Mouse (Mus musculus) limb, embryonic 12.5 days (tissue): ENCODE measurements around the gene Tmem51. TPM values are rescaled to one million over a fixed set of nuclear protein-coding genes. Genes with fewer than 3 reads are reported as not detected.
"Not testable (repeated sequence)": the region's sequence is repeated elsewhere in the genome, so short reads cannot be mapped to it uniquely, and the experiment has no call there.

Experiments
- ATAC-seq: fragments of 200-750 bp; cut with Nextera tagmentation; 2 replicates; pipeline ENCODE4 v1.8.0; 2017; ENCODE audit warnings: low read depth, moderate TSS enrichment; ENCODE audit not compliant: insufficient number of reproducible peaks, insufficient read depth, low FRiP score, low TSS enrichment
- H3K27ac ChIP-seq: fragments of 300-500 bp; sonication (generic); 2 replicates; pipeline ENCODE4 v1.5.1; 2016; ENCODE audit warnings: mild to moderate bottlenecking, moderate library complexity
- H3K27me3 ChIP-seq: fragments of 300-500 bp; sonication (generic); 2 replicates; pipeline ENCODE4 v1.6.1; 2016; ENCODE audit warnings: mild to moderate bottlenecking, moderate library complexity
- H3K36me3 ChIP-seq: fragments of 300-500 bp; sonication (generic); 2 replicates; pipeline ENCODE4 v1.6.1; 2016; ENCODE audit warnings: mild to moderate bottlenecking, moderate library complexity
- H3K4me1 ChIP-seq: fragments of 300-500 bp; sonication (generic); replicated peaks from 2 replicates; pipeline ENCODE4 v1.6.1; 2016
- H3K4me2 ChIP-seq: fragments of 300-500 bp; sonication (generic); 2 replicates; pipeline ENCODE4 v1.6.1; 2016; ENCODE audit warnings: mild to moderate bottlenecking, moderate library complexity
- H3K4me3 ChIP-seq: fragments of 300-500 bp; sonication (generic); replicated peaks from 2 replicates; pipeline ENCODE4 v1.5.1; 2016; ENCODE audit warnings: mild to moderate bottlenecking
- H3K9ac ChIP-seq: fragments of 300-500 bp; sonication (generic); replicated peaks from 2 replicates; pipeline ENCODE4 v1.6.1; 2016; ENCODE audit warnings: mild to moderate bottlenecking, moderate library complexity
- H3K9me3 ChIP-seq: fragments of 300-500 bp; sonication (generic); 2 replicates; pipeline ENCODE4 v1.6.1; 2016; ENCODE audit warnings: mild to moderate bottlenecking, moderate library complexity
- WGBS: fragments of 180-500 bp; shearing (Covaris S2); methylation state at CpG from one replicate; pipeline ENCODE4 v1.1.7; 2016; 5-methylcytosine and 5-hydroxymethylcytosine counted together
- polyA plus RNA-seq: library from polyadenylated mRNA; unstranded; fragments of >200 nt; fragmentation: Nextera tagmentation; extraction: Ambion mirVana; gene quantifications from 2 replicates; pipeline ENCODE4 v1.2.1, GENCODE M21; 2016

The Tmem51 gene
- polyA plus RNA-seq, 1 experiment from 2014 or later: 17.1 TPM

DNA sequence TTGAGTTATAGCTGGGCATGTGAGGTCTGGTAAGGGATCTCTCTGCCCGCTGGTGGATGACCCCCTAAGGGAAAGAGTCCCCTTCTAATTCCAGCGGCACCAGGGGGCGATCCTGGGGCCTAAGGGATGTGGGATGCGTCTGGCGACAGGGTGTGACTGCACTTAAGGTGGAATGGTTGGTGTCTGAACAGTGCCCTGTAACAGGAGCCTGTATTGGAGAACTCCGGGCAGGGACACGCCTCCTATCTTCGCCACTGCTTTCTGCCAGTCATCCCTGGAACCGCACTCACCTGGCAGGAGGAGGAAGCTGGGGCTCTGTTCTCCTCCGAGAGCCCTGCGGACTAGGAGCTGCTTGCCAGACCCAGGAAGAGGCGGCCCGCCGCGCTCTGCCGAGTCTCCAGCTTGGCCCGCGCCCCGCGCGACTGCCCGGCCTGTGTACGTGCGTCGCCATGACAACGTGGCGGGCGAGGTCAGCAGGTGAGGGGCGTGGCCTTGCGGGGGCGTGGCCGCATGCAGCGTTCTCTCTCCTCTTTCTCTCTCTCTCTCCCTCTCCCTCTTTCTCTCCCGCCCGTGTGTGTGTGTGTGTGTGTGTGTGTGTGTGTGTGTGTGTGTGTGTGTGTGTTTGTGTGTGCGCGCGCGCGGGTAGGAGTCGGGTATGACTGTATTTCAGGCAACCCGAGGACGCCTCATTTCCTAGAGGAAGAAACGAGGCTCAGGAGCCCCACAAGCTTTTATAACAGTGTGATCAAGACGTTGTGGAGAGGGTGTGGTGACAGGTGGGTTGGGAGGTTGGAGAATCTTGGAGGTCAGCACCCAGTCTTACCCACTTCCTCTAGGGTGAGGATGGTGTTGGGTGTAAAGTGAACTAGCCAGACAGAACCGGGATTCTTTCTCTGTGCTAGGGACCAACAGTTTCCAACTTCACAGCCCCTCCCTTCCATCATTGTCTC, 69.2 kb downstream of the Tmem51 start, which contains the start of gene Fhad1:
Fhad1 (minus strand) TSS at position 424 of the 950 bp plus-strand sequence.
- under 1% methylated on average over 45 of the region's 46 CpGs for WGBS
- Histone ChIP-seq H3K4me1 (peaks cover 32% of the 10 kb centered on the region), H3K27ac (no peak within 1 kb of the TSS), H3K9me3 (no peaks in the 10 kb centered on the region), H3K4me3 (peak within 1 kb of the TSS; percentile 44), H3K27me3 (peaks cover 46% of the 10 kb centered on the region), H3K4me2 (peak within 1 kb of the TSS; percentile 84), H3K9ac (peak within 1 kb of the TSS; percentile 44), H3K36me3 (no peaks in the 10 kb centered on the region)
- peak; percentile 57 for ATAC-seq

DNA sequence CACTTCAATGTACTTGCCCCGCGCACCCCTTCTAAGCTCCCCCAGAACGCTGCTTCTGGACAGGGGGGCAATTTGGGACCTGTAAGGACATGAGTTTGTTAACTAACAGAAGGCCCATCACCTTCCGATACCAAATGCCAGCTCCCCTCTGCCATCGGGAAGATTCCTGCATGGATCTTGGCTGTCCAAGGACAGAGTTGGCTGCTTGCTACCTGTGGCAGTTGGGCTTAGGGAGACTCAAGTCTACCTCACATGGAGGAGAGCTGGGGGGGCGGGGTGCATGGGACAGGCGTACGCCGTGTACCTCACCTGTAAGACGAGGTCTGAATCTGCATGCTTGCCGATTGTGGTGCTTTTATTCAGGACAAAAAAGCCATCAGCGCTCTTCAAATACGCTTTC, 72.9 kb downstream of the Tmem51 start:
- H3K4me2 ChIP-seq: no peak overlapping the region
- ATAC-seq: no peak
- H3K36me3 ChIP-seq: no peaks in the 10 kb centered on the region
- no peak overlapping the region for H3K27ac ChIP-seq
- no peak overlapping the region for H3K4me3 ChIP-seq
- H3K9ac ChIP-seq: no peak overlapping the region
- peaks cover 36% of the 10 kb centered on the region for H3K27me3 ChIP-seq
- WGBS: 90% methylated on average over 13 of the region's 13 CpGs
- peaks cover 36% of the 10 kb centered on the region for H3K4me1 ChIP-seq
- no peaks in the 10 kb centered on the region for H3K9me3 ChIP-seq

DNA sequence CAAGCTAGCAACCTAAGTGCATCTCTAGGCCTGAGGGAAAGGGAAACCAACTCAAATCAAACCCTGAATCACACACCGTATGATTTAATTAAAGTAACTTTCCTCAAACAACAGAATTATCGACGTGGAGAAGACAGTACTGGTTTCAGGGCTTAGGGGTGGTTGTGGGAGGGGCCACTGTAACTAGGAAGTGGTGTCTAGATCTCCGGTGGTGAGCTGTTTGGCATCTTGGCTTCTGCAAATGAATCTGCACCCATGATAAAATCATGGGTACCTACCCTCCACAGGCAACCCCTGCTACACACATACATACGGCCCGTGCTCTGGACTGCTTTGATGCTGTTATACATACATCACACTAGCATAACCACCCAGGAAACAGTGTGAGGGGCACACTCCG, 73.7 kb downstream of the Tmem51 start:
- H3K36me3 ChIP-seq: no peaks in the 10 kb centered on the region
- H3K4me1 ChIP-seq: peaks cover 29% of the 10 kb centered on the region
- no peak overlapping the region for H3K27ac ChIP-seq
- H3K27me3 ChIP-seq: peaks cover 28% of the 10 kb centered on the region; the same call in 1 of the 2 replicates
- no peak overlapping the region for H3K9ac ChIP-seq
- 81% methylated on average over 7 of the region's 7 CpGs for WGBS
- no peak overlapping the region for H3K4me3 ChIP-seq
- H3K4me2 ChIP-seq: no peak overlapping the region
- ATAC-seq: no peak
- no peaks in the 10 kb centered on the region for H3K9me3 ChIP-seq

DNA sequence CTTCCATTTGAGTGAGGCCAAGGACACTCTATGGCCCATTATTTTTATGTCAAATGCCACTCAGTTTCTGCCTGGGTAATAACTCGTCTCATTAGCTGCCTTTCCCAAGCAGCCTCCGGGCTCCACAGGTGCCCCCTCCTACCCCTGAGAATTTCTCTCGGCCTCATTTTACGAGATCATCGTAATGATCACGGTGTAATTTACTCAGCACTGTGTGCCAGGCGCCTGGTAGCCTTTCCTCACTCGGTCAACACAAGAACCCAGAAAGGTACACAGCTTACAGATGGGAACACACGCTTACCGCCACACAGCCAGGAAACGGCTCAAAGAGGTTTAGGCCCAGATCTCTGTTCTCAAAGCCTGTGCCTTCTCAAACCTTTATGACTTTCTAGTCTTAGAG, 75.9 kb downstream of the Tmem51 start:
- Histone ChIP-seq H3K9ac (no peak overlapping the region), H3K27me3 (0 out of 2 replicates have a peak, but pooled peaks cover 12% of the 10 kb centered on the region), H3K9me3 (no peaks in the 10 kb centered on the region), H3K4me2 (no peak overlapping the region), H3K4me3 (no peak overlapping the region), H3K27ac (peak overlapping the region; percentile 1; the same call in 1 of the 2 replicates), H3K4me1 (peaks cover 20% of the 10 kb centered on the region), H3K36me3 (no peaks in the 10 kb centered on the region)
- ATAC-seq: peak; percentile 13; the same call in 1 of the 2 replicates
- WGBS: 28% methylated on average over 11 of the region's 11 CpGs

DNA sequence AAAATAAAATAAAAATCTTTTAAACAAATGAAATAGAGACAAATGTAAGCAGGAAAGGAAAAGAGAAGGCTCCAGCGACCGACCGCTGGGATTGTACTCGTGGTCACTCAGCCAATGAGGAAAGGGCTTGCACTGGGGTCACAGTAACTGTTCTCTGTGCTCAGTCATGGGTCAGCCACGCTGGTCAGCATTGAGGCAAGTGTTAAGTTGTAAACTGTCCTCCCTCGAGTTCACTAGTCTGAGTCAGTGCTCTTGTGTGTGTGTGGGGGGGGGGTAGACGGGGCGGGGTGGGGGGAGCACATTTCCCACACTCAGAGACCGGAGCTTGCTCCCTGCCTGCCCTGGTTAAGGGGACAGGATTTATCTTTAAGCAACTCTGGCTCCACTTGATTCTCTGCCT, 83.5 kb downstream of the Tmem51 start:
- ATAC-seq: no peak
- 59% methylated on average over 9 of the region's 9 CpGs for WGBS
- no peaks in the 10 kb centered on the region for H3K36me3 ChIP-seq
- H3K27me3 ChIP-seq: no peaks in the 10 kb centered on the region
- H3K4me2 ChIP-seq: no peak overlapping the region
- no peak overlapping the region for H3K9ac ChIP-seq
- H3K9me3 ChIP-seq: no peaks in the 10 kb centered on the region
- no peak overlapping the region for H3K27ac ChIP-seq
- H3K4me3 ChIP-seq: no peak overlapping the region
- H3K4me1 ChIP-seq: peaks cover 9% of the 10 kb centered on the region; the same call in 1 of the 2 replicates

DNA sequence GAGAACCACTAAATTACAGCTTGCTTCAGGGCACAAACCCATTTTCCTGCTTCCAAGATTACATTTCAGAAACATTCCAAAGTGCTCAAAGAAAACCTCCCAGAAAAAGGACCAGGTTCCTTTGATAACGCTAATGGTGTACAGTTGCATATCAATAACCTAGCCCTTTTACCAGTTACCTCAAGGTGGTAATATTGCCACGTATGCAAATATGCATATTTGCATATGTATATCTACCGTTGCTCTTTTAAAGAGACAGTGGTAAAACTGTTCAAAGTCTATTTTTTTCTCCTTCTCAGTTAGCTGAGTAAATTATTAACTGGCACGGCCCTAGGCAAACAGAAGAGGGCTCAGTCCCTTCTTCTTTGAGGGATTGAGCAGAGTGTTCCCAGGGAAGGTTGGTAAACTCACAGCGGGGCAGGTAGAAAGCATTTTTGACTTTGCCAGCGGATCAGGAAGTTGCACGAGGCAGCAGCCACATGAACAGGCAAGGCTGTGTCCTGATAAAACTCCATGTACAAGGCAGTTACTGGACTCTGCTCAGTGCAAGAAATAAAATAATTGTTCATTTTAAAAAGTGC, 84.5 kb downstream of the Tmem51 start:
- no peaks in the 10 kb centered on the region for H3K27me3 ChIP-seq
- 70% methylated on average over 7 of the region's 7 CpGs for WGBS
- H3K4me2 ChIP-seq: no peak overlapping the region
- H3K4me3 ChIP-seq: no peak overlapping the region
- H3K9ac ChIP-seq: no peak overlapping the region
- no peaks in the 10 kb centered on the region for H3K36me3 ChIP-seq
- H3K27ac ChIP-seq: no peak overlapping the region
- no peaks in the 10 kb centered on the region for H3K9me3 ChIP-seq
- peaks cover 9% of the 10 kb centered on the region; the same call in 1 of the 2 replicates for H3K4me1 ChIP-seq
- ATAC-seq: no peak

DNA sequence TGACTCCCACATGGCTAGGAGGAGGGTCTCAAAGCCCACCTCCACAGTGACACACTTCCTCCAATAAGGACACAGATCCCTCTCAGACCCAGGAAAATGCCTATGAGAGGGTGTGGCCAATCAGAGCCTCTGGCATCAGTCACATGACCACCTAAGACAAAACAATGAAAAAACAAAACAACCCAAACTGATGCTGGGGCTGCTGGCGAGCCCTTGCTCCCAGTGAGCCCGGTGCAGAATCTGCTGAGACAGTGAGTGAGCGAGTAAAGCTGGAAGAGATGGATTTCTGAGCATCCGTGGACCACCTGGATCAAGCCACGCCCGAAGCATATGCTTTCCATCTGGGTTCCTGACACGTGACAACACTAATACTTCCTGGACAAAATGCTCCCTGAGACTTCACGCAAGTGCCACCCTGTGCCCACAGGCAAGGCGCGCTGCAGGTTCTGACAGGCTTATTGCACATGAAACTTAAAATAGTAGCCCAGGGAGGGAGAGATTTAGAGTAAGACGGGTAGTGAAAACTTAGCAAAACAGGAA, 85.8 kb downstream of the Tmem51 start:
- WGBS: 17% methylated on average over 11 of the region's 11 CpGs
- H3K27me3 ChIP-seq: no peaks in the 10 kb centered on the region
- H3K4me2 ChIP-seq: peak overlapping the region; percentile 54
- H3K27ac ChIP-seq: peak overlapping the region; percentile 45
- peak overlapping the region; percentile 40 for H3K9ac ChIP-seq
- no peaks in the 10 kb centered on the region for H3K36me3 ChIP-seq
- no peaks in the 10 kb centered on the region for H3K9me3 ChIP-seq
- peak; percentile 58; the same call in 1 of the 2 replicates for ATAC-seq
- H3K4me1 ChIP-seq: peaks cover 9% of the 10 kb centered on the region; the same call in 1 of the 2 replicates
- H3K4me3 ChIP-seq: peak overlapping the region; percentile 40

DNA sequence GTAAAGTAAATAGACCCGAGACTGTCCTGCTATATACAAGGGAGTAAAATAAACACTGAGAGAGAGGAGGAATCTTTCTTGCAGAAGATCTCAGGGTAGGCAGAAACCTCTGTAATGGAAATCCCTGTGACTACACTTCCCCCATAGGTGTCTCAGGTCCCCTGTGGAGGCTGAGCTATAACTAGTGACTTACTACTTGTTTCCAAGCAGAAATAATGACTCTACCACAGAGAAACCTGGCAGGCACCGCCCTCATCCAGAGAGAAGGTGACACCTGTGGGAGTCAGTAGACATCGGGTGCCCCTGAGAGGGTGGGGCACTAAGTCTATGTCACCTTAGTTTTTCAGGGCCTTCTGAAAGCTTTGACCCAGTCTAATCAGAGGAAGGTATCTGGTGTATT, 87.2 kb downstream of the Tmem51 start:
- H3K36me3 ChIP-seq: no peaks in the 10 kb centered on the region
- H3K9ac ChIP-seq: no peak overlapping the region
- H3K27me3 ChIP-seq: no peaks in the 10 kb centered on the region
- no peak for ATAC-seq
- H3K4me2 ChIP-seq: no peak overlapping the region
- peaks cover 9% of the 10 kb centered on the region; the same call in 1 of the 2 replicates for H3K4me1 ChIP-seq
- 76% methylated on average over 3 of the region's 3 CpGs for WGBS
- H3K4me3 ChIP-seq: no peak overlapping the region
- no peaks in the 10 kb centered on the region for H3K9me3 ChIP-seq
- no peak overlapping the region for H3K27ac ChIP-seq

DNA sequence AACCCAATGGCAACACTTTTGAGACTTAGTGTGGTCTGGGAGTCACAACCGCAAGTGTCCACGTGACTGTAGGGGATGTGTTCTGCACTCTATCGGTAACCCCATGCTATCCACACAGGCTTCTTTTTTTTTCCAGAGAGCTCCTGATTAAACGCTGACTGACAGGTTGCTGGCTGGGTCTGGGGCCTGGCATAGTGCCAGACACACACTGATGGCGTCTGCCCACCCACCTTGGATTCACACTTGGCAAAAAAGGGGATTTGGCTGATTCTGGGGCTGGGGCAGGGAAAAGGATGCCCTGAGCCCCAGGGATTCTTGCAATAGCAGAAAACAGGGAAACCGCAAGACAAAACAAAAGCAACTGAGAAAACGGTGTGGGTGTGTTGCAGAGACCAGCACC, 88.0 kb downstream of the Tmem51 start:
- Histone ChIP-seq H3K4me1 (peaks cover 9% of the 10 kb centered on the region; the same call in 1 of the 2 replicates), H3K4me3 (no peak overlapping the region), H3K27me3 (no peaks in the 10 kb centered on the region), H3K9me3 (no peaks in the 10 kb centered on the region), H3K9ac (no peak overlapping the region), H3K27ac (no peak overlapping the region), H3K36me3 (no peaks in the 10 kb centered on the region), H3K4me2 (no peak overlapping the region)
- ATAC-seq: no peak
- WGBS: 78% methylated on average over 7 of the region's 7 CpGs

DNA sequence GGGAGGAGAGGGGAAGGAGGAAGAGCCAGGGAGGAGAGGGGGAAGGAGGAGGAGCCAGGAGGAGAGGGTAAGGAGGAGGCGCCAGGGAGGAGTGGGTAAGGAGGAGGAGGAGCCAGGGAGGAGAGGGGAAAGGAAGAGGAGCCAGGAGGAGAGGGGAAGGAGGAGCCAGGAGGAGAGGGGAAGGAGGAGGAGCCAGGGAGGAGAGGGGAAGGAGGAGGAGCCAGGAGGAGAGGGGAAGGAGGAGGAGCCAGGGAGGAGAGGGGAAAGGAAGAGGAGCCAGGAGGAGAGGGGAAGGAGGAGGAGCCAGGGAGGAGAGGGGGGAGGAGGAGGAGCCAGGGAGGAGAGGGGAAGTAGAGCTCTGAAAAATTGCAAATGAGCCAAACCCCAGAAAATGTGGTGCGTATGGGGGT, 90.0 kb downstream of the Tmem51 start:
- not testable (repeated sequence) for H3K9me3 ChIP-seq, H3K27me3 ChIP-seq, ATAC-seq, H3K9ac ChIP-seq, H3K27ac ChIP-seq, H3K4me2 ChIP-seq, H3K36me3 ChIP-seq, H3K4me3 ChIP-seq, H3K4me1 ChIP-seq
- 45% methylated on average over 2 of the region's 2 CpGs for WGBS
